Mouse (Mus musculus): ENCODE results near the gene Evi2a. TPM values are rescaled to one million over a fixed set of nuclear protein-coding genes. Genes with fewer than 3 reads are reported as not detected.

Evi2a gene
- total and polyA plus RNA-seq, 2 experiments from 2014 or later, result 2.0 to 2.5 TPM

DNA sequence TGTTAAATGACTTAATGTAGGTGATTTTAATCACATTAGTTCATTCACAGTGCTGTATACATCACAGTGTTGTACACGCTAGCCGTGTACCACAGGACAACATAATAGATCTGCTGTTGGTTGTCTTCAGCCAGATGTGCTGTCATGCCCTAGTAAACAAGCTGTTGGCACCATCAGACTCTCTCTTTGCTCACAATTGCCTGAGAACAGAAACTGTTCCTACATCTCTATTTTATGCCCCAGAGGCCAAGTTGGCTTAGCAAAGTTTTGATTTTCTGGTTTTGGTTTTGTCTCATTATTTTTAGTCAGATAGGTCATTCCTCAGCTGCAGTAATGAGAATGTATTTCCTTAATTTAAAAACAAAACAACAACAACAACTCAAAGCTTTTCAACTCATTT lies 673 bp downstream of the Evi2a start:
- Histone ChIP-seq H3K36me3 (replicated peaks; ENCODE audit: control insufficient read depth, insufficient read depth, low read length) (peaks cover 9% of the 10 kb centered on the region; the same call in 1 of the 2 replicates), H3K9me3 (replicated peaks; ENCODE audit: control insufficient read depth, low read length) (no peaks in the 10 kb centered on the region), H3K9ac (replicated peaks; ENCODE audit: low read depth, low read length) (no peak overlapping the region), H3K4me2 (ENCODE audit: low read depth, low read length) (no peak overlapping the region), H3K27ac (ENCODE audit: low read depth) (no peak overlapping the region), H3K4me1 (ENCODE audit: control insufficient read depth, insufficient read depth) (peaks cover 23% of the 10 kb centered on the region), H3K27me3 (ENCODE audit: control insufficient read depth, insufficient read depth, low read length) (no peaks in the 10 kb centered on the region), H3K4me3 (ENCODE audit: low read depth, low read length) (no peak overlapping the region)
- DNase-seq (ENCODE audit: low spot score) (no peak), ATAC-seq (ENCODE audit: insufficient read depth, low read depth) (no peak)
- TF ChIP-seq CTCF (IDR thresholded peaks at IDR 0.05; ENCODE audit: low read depth), result no peak
- no peak for TF ChIP-seq EP300 (IDR thresholded peaks at IDR 0.05; ENCODE audit: low read depth)
- WGBS, result 91% methylated on average over 2 of the region's 2 CpGs

GRCm38 (mm10) chr11:79529226-79529625 lies 1.2 kb downstream of the Evi2a start:
- TF ChIP-seq CTCF (IDR thresholded peaks at IDR 0.05; ENCODE audit: low read depth), result no peak
- no peak for TF ChIP-seq EP300 (IDR thresholded peaks at IDR 0.05; ENCODE audit: low read depth)
- Histone ChIP-seq H3K36me3 (replicated peaks; ENCODE audit: control insufficient read depth, insufficient read depth, low read length) (peaks cover 9% of the 10 kb centered on the region; the same call in 1 of the 2 replicates), H3K9me3 (replicated peaks; ENCODE audit: control insufficient read depth, low read length) (no peaks in the 10 kb centered on the region), H3K9ac (replicated peaks; ENCODE audit: low read depth, low read length) (no peak overlapping the region), H3K27ac (ENCODE audit: low read depth) (no peak overlapping the region), H3K27me3 (ENCODE audit: control insufficient read depth, insufficient read depth, low read length) (no peaks in the 10 kb centered on the region), H3K4me3 (ENCODE audit: low read depth, low read length) (no peak overlapping the region), H3K4me1 (ENCODE audit: control insufficient read depth, insufficient read depth) (peaks cover 21% of the 10 kb centered on the region), H3K4me2 (ENCODE audit: low read depth, low read length) (no peak overlapping the region)
- ATAC-seq (ENCODE audit: insufficient read depth, low read depth) (no peak), DNase-seq (ENCODE audit: low spot score) (no peak)
- 91% methylated on average over 6 of the region's 6 CpGs for WGBS

DNA sequence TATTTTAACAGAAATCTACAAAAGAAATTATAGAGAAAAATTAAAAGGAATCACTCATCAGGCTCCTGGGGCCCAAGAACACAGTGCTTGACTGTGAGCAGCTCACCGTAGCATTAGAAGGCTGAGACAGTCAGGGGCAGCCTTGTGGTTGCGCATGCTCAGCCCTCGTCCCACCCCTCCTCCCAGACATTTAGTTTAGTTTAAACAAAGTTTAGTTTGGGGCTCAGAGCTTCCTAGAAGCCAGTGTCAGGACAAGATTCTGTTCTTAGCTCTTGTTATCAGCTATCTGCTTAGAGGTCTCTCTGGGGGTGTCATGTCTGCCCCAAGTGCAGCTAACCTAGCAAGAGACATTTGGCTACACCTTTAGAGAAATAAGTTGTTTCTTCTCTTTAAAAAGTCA lies 1.8 kb downstream of the Evi2a start:
- ATAC-seq (ENCODE audit: insufficient read depth, low read depth) (no peak), DNase-seq (ENCODE audit: low spot score) (no peak)
- 94% methylated on average over 3 of the region's 3 CpGs for WGBS
- Histone ChIP-seq H3K9me3 (replicated peaks; ENCODE audit: control insufficient read depth, low read length) (no peaks in the 10 kb centered on the region), H3K36me3 (replicated peaks; ENCODE audit: control insufficient read depth, insufficient read depth, low read length) (peaks cover 9% of the 10 kb centered on the region; the same call in 1 of the 2 replicates), H3K9ac (replicated peaks; ENCODE audit: low read depth, low read length) (no peak overlapping the region), H3K27ac (ENCODE audit: low read depth) (no peak overlapping the region), H3K4me2 (ENCODE audit: low read depth, low read length) (no peak overlapping the region), H3K4me1 (ENCODE audit: control insufficient read depth, insufficient read depth) (peaks cover 14% of the 10 kb centered on the region), H3K27me3 (ENCODE audit: control insufficient read depth, insufficient read depth, low read length) (no peaks in the 10 kb centered on the region), H3K4me3 (ENCODE audit: low read depth, low read length) (no peak overlapping the region)
- TF ChIP-seq EP300 (IDR thresholded peaks at IDR 0.05; ENCODE audit: low read depth), result no peak

DNA sequence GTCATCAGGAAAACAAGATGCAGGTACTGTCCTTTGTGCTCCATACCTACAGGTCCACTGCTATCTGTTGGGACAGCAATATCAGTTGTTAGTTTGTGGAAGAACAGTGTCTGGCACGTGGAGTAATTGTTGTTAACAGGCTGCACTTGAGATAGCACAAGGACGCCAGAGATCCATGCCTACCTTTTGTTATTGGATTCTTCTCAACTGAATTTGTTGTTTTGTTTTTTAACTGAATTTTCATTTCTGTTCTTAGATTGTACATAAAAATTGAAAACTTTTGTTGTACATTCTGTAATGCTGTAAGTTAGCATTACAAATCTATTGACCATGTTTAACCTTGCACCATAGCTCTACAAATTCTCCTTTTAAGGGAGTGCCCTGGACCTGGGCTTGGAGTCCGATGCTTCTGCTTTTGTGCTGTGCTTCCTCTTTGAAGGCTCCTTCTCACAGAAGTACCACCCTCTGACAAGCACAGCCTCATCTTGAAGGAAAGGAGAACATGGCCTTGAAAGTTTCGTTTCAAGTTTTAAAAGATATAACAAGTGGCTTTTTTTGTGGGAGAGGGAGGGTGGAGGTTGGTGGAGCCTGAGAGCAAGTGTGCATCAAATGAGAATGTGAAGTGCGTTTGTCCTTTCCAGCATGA lies 2.5 kb downstream of the Evi2a start:
- WGBS, result 66% methylated on average over 5 of the region's 5 CpGs
- H3K4me2 ChIP-seq (ENCODE audit: low read depth, low read length), result no peak overlapping the region; the same call in 1 of the 2 replicates
- peaks cover 10% of the 10 kb centered on the region for H3K4me1 ChIP-seq (ENCODE audit: control insufficient read depth, insufficient read depth)
- no peak for DNase-seq (ENCODE audit: low spot score)
- 0 out of 2 replicates have a peak overlapping the region, but pooled peaks have one; percentile 68 for H3K27ac ChIP-seq (ENCODE audit: low read depth)
- no peaks in the 10 kb centered on the region for H3K9me3 ChIP-seq (replicated peaks; ENCODE audit: control insufficient read depth, low read length)
- H3K4me3 ChIP-seq (ENCODE audit: low read depth, low read length), result no peak overlapping the region
- no peaks in the 10 kb centered on the region for H3K27me3 ChIP-seq (ENCODE audit: control insufficient read depth, insufficient read depth, low read length)
- H3K36me3 ChIP-seq (replicated peaks; ENCODE audit: control insufficient read depth, insufficient read depth, low read length), result peaks cover 9% of the 10 kb centered on the region; the same call in 1 of the 2 replicates
- H3K9ac ChIP-seq (replicated peaks; ENCODE audit: low read depth, low read length), result no peak overlapping the region
- no peak for ATAC-seq (ENCODE audit: insufficient read depth, low read depth)
- TF ChIP-seq CTCF (IDR thresholded peaks at IDR 0.05; ENCODE audit: low read depth) (no peak), EP300 (IDR thresholded peaks at IDR 0.05; ENCODE audit: low read depth) (no peak)

GRCm38 (mm10) chr11:79527015-79527738 lies 3.2 kb downstream of the Evi2a start:
- no peak for TF ChIP-seq EP300 (IDR thresholded peaks at IDR 0.05; ENCODE audit: low read depth)
- TF ChIP-seq CTCF (IDR thresholded peaks at IDR 0.05; ENCODE audit: low read depth), result no peak
- peak overlapping the region; percentile 31 for H3K4me2 ChIP-seq (ENCODE audit: low read depth, low read length)

More at GRCm38 (mm10) chr11:79527015-79527738, 3.2 kb downstream of the Evi2a start:
- H3K4me3 ChIP-seq (ENCODE audit: low read depth, low read length), result no peak overlapping the region; the same call in 1 of the 2 replicates
- H3K9me3 ChIP-seq (replicated peaks; ENCODE audit: control insufficient read depth, low read length), result no peaks in the 10 kb centered on the region
- 46% methylated on average over 15 of the region's 15 CpGs for WGBS
- ATAC-seq (ENCODE audit: insufficient read depth, low read depth) (no peak), DNase-seq (ENCODE audit: low spot score) (peak; percentile 19)
- H3K9ac ChIP-seq (replicated peaks; ENCODE audit: low read depth, low read length), result no peak overlapping the region
- H3K36me3 ChIP-seq (replicated peaks; ENCODE audit: control insufficient read depth, insufficient read depth, low read length), result peaks cover 9% of the 10 kb centered on the region; the same call in 1 of the 2 replicates
- no peaks in the 10 kb centered on the region for H3K27me3 ChIP-seq (ENCODE audit: control insufficient read depth, insufficient read depth, low read length)
- H3K27ac ChIP-seq (ENCODE audit: low read depth), result peak overlapping the region; percentile 68
- peaks cover 10% of the 10 kb centered on the region for H3K4me1 ChIP-seq (ENCODE audit: control insufficient read depth, insufficient read depth)

Data from heart, postnatal 0 days (tissue).